Mouse (Mus musculus) right cerebral cortex, postnatal 10 days (tissue): Measurements from ENCODE around the gene Chdh.

ENCODE experiments used
- DNase-seq, 2 experiments: peaks; one replicate each; pipeline ENCODE4 v3.0.0; 2021; ENCODE audit warnings: low spot score in 2 of 2

The Chdh gene

DNA sequence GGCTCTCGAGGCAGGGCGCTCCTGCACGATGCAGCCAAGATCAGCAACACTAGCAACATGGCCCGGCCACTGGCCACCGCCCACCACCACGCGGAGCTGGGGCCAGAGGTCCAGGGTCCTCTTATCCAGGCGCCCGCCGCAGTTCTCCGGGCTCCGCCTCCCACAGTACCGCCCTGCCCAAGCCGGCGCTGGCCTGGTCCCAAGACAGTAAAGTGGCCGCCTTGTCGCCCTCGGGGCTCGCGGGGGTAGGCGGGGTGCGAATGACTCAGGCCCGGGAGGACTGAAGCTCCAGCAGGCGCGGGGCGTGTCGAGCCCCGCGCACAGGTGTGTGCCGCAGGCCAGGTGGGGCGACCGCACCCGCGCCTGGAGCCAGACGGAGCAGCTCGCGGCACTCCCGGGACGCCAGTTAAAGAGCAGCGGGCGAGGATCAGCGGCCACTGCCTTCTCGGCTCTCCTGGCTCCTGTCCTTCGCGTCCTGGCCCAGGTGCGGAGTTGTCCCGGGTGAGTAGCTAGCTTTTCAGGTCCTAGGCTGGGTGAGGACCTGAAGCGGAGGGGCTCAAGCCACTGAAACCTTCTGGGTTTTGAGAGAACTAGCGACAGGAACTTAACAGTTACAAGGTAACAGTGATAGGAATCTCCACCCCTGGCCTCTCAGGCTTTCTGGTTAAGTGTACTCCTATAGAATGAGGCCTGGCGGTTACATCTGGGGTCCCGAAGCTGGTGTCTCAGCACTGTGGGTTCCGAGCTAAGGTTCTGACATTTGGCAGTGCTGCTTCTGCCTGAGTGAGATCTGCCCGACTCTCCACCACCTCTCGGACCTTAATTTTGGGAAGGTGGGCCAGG is at the start of gene Chdh, which contains the start of gene Il17rb:
TSS of gene Chdh (plus strand) at position 291 of the 843 bp plus-strand sequence.
TSS of gene Il17rb (minus strand) at position 164 of the 843 bp plus-strand sequence.
- peak; percentile 48 to 52 for DNase-seq

DNA sequence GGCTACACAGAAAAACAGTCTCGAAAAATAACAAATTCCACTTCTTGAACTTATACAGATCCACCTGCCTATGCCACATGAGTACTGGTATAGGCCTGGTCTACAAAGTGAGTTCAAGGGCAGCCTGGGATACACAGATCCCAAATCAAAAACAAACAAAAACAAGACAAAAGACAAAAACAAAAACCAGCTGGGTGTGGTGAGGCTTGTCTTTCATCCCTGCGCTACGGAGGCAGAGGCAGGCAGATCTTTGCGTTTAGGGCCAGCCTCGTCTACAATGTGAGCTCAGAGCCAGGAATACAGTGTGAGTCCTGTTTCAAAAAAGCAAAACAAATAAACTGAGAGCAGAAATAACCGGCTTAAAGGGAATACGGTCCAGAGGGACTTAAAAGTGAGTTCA is 41.2 kb upstream of the Chdh start:
- no peak for DNase-seq

DNA sequence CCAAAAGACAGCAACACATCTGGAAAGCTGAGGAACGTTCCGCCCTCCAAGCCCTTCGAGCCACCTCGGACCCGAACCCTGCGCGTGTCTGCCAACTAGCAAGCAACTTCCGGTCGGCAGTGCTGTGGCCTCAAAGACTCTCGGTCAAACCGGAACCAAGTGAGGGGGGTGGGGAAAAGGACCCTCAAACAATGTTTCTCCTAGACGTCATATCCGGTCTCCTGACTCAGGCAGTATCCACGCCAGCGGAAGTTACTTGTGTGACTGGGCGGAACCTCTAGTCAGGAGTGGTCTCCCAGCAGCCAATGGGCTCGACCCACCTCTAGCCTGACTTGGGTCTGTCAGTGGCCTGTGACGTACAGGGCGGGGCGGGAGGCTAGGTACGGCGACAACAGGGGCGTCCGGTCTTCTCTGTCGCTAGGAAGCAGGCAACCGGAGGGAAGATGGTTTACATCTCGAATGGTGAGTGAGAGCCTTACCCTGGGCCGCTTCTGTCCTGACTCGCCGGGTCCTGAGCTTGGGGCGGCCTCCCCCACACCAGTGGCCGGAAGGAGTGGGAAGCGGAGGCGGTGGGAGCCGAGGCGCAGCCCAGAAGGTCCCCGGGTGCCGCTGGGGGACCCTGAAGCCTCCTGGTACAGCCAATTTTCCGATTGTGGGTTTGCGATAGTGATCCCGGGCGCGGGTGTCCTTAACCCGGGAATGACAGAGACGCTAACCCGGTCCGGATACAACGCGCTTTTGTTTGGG is 40.6 kb upstream of the Chdh start, which contains the start of gene Selenok:
TSS of gene Selenok (plus strand) at position 234 of the 747 bp plus-strand sequence.
- peak; percentile 98 to 99 for DNase-seq

DNA sequence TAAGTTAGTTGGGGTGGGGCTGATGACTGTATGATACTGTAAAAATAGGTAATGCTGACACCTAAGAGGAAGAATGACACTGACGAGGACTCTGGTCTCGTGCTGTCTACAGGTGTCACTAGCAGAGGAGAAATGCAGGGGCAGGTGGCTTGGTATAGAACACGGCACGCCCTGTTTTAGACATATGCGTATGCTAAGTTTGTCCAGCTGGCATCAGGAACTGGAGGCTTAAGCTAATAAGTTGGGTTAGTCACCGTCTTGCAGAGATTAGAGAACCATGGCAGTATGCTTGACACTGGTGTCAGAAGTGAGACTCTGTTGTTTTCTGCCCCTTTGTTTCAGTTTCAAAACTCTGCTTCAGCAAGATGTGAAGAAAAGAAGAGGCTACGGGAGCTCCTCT is 37.4 kb upstream of the Chdh start:
- DNase-seq: no peak

DNA sequence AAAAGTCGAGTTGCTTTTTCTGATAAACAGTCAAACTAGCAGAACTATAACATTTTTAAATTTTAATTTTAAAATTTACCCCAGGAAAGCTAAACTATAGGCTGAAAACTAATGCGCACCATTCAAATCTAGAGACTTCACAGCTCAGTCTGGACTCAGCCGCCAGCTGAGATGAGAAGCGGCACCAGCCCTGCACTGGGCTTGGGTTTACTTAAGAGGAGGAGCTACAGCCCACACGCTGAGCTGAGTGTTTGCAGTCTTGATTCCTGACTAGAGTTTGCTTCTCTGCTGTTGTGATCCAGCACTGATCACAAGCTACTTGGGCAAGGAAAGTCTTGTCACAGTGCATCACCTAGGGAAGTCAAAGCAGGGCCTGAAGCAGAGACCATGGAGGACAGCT is 36.8 kb upstream of the Chdh start:
- DNase-seq: no peak

DNA sequence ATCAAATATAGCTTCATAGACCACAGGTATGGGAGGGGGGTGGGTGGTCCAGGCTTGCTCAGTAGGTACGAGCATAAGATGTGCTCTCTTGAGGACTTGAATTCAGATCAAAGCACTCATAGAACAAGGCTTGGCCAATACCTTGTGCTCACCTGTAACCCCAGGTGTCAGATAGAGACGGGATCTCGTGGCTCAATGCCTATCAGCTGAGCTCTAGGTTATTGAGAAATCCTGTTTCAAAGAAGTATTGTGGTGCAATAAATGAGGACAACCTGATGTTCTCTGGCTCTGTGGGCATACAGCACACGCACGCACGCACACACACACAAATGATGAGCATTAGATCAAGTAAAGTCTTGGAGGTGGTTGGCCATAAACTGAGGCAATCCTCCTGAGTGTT is 31.9 kb upstream of the Chdh start:
- DNase-seq: no peak

DNA sequence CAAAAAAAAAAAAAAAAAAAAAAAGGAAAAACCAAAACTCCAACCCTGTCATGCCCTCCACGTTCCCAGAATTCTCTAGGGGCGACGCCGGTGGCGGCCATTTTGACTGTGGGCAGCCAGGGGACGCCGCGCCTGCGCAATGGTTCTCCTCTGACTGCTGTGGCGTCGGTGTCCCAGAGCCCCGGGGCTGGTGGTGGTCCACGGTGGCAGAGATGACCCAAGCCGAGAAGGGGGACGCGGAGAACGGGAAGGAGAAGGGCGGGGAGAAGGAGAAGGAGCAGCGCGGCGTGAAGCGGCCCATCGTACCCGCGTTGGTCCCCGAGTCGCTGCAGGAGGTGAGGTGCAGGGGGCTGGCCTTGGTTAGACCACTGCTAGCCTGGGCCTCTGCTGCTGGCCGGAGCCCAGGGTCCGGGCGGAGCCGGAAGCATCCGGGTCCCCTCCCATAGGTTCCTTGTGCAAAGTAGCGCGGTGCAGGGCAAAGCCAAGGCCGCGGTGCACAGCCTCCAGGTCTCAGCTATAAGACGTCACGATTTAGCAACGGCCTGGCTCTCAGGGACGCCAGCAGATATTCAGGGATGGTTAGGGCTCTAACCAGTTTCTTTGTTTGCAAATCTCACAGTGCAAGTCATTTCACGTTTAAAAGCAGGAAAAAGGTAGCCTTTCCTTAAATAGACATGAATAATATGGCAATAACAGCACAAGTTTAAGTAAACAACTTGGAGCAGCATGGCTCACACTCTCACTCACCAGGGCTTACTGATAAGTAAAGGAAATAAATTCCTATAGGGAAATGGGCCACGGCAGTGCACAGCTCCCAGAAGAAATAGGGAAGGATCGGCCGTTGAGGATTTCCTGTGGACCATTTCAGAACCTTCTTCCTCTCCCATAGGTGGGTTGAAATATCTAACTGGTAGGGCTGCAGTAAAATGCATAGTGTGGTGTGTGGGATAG is 30.3 kb upstream of the Chdh start, which contains the start of gene Actr8:
TSS of gene Actr8 (plus strand) at position 84 of the 951 bp plus-strand sequence.
- DNase-seq: peak; percentile 94 to 97

DNA sequence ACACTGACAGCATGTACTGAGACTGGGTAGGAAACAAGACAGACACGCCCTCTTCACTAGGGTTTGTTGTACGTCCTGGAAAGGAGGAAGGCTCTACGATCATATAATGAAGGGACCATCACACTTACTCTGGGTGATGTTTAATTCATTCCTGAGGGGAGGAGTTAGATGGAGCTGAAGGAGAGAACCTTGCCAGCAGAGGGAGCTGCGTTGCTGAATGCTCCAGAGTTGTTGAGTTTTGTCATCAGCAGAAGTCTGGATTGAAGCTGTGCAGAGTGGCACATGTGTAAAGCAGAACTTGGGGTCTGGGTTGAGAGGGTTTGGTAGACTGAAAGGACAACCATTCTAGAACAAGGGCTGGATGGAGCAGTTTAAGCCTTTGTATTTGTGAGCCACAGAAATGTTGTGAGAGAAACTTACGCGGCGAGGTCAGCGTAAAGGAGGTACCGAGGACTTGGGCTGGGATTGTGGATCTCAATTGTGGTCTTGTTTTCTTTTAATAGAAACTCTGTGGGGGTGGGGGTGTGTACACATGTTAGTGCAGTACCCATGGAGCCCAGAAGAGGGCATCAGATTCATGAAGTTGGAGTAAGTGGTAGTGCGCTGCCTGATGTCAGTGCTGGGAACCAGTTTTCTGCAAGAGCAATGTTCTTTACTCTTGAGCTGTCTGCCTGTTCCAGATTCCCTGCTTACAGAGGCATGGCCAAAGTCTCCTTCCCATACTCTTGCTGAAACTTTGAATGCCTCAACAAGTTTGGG is 28.2 kb upstream of the Chdh start:
- no peak for DNase-seq

DNA sequence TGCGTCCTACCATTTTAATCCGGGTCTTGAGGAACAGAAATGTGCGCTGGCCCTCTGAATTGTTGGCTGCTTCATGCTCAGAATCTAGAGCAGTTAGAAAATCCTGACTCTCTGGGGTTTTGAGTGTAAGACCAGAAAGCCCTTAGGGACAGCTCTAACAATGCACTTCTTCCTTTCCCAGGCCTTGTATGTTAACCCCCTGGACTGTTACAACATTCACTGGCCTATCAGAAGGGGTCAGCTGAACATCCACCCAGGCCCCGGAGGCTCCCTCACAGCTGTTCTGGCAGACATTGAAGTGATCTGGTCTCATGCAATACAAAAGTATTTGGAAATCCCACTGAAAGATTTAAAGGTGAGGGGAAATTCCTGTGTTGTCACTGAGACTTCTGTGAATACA is 22.7 kb upstream of the Chdh start:
- DNase-seq: no peak

DNA sequence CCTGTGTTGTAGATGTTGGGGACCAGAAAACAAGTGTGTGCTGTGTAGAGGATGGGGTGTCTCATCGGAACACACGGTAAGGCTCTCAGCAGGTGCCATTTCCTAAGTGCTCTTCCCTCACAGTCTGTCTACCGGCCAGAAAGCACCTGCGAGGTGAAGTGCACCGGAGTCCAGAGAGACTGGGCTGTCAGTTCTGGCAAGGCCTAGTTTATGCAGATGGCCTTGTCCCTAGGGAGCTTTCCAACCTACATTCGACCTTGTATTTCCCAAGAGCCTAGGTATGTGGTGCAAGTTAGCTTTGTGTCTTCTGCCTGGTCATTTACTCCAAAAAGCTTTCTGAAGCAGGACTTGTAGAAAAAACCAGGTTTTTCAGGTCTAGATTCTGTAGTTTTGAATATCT is 21.5 kb upstream of the Chdh start:
- no peak for DNase-seq

DNA sequence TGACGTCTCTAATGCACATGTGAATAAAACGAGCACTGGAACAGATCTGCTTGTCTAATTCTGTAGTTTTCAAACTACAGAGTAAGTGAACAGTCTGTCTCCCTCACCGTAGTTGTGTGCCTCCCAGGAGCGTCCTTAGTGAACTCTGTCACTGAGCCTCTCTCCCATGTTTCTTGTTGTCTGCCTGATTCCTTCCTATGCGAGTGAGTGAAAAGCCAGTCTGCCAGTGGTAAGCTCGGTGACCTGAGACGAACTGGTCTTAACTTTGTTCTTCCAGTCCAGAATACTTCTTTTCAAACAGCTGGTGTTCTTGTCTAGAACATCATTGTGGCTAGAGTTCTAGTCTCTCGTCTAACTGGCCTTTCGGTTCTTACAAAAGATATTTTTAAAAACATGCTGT is 21.1 kb upstream of the Chdh start:
- no peak for DNase-seq

DNA sequence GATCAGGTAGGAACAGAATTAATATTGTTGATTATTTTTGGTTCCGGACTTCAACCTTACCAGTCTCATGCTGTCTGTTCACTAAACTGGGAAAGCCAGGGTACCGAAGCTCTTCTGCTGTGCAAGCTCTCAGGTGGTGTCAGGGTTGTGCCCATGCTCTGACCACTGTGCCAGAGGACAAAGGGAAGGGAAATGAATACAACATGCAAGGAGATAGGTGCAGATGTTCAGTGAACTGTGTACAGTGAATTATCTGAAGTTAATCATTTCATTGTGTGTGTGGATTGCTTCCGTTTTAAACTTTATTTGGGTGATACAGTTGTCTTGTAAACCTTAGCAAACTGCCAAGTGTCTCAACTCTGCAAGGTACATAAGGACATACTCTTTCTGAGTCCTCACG is 20.5 kb upstream of the Chdh start:
- no peak for DNase-seq

DNA sequence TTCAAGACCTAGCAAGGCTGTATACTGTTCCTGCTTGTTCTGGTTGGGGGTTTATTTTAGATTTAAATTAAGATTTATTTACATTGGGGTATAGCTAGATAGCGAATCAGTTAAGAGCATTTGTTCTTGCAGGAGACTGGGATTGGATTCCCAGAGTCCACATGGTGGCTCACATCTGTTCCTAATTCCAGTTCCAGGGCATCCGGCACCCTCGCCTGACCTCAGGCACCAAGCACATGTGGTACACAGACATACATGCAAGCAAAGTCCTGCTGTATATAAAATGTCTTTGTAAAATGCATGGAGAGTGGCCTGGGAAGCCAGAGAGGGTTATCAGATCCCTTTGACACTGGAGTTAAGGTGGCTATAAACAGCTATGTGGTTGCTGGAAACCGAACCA is 13.8 kb upstream of the Chdh start:
- no peak for DNase-seq

DNA sequence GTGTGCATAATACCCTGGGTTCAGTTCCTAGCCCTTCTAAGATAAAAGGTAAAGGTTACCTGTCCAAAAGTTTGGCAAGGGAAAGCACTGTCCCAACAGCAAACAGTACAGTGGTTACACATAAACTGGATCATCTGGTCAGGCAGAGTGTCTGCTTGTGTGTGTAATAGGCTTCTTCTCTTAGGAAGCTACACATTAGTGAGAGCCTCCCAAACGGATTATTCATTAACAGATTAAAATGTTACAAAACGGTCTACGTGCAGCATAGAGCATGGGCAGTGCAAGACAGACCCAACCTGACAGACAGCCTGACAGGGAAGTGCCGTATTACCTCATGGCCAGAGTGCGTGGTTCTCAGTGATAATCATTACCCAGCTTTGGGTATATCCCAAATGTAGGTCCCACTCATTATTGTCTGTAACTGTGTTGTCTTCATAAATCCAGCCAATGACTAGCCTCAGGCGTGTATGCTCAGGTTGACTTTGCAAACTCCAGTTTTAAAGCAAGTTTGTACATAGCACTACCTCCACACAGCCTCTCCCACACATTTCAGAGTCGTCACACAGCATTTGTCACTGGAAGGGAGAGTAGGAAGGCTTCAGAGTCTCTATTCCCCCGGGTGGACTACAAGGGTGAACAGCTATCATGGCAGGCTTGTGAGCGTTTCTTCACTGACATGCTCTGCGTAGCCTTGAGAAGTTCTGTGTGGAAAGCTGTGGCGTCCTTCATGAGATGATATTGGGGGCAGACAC is 12.6 kb upstream of the Chdh start:
- DNase-seq: no peak

DNA sequence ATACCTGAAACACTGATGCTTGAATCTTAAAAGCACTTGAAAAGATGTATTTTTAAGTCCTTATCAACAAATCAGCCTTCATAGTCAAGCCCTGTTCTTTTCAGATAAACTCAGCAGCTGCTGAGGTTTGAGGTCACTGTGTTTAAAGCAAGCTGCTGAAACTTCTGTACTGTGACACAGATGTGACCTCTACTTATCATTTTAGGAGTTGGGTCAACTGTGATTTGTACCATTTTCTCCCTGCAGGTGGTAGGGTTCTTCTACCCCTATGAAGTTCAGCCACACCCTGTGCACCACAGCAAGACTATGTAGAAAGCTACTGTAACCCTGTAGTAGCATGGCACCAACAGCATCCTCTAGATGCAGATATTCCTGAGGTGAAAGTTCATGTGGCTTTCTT is 11.5 kb upstream of the Chdh start:
- no peak for DNase-seq

DNA sequence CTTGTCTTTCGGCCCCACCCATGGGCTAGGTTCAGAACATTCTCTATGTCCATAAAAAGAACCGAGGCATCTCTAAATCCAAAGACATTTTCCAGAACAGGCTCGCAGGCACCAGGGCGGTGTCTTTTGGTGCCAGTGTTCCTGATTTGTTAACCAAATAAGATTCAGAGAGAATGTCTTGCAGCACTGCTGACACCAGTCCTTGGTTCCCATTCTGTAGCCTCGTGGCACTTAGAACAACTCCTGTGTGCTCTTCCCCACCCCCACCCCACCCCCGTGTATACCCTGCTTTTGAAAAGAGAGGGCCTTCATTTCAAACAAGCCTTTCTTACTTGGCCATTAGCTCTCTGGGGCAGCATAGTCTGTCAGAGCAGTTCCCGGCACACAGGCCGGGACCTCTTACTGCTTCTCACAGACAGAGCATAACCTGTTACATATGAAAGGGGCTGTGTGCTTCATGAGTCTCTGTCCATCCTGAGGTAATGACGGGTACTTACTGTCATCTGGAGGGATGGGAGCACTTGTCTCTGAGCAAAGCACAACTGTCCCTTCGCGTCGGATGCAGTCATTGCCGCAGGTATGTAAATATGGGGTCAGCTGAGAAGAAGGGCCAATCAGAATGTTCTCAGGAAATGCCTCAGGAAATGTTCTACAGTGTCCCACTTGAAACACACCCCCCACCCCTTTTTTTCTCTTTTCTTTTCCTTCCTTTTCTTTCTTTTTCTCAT is 9.9 kb upstream of the Chdh start:
- no peak for DNase-seq

DNA sequence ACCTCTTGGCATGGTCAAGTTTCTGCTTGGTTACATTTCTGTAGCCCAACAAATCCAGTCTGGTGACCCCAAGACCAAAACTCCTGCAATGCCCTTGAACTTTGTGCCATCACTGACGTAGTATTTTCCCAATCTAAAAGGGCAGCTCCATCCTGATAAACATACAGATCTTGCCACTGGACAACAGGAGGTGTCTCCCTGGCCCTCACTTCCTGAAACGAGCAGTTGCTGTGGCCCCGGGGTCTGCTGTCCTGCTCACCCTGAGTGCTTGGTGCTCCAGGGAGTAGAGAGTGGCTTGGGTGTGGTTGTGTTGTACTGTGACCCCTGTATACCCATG is 9.4 kb upstream of the Chdh start:
- no peak for DNase-seq

DNA sequence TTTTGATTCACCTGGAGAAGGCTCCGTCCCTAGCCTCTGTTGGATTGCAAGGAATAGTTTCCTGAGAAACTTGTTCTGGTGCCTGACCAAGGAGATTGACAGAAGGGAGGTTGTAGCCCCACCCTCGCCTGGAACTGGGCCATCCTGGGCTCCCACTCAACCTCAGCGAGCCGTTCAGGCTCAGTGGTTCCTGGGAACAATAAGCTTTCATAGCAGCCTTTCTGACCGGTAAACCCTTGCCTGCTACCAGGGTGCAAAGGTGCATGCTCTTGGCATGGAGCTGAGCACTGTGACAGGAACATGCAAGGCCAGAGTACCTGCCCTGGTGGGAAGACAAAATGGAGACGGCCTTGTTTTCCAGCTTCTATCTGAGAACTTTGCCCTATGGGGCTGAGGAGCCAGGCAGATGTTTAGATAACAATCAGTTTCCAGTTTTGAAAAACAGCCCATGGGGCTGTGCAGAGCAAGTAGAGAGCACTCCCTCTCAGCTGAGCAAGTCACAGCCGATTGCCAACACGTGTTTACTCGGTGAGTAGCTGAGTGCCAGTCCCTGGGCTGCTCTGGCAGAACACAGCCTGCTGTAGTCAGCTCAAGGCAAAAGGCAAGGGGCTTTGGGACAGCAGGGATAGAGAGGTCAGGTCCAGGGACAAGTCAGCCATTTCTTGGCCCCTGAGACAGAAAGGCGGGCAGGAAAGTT is 1.2 kb downstream of the Chdh start:
- peak; percentile 71 for DNase-seq
